Mouse (Mus musculus) olfactory bulb, adult 2 months (tissue): ENCODE measurements around the gene Olig2.

Experiments
- CTCF ChIP-seq: fragments of 200-500 bp; IDR thresholded peaks from 2 replicates; pipeline ENCODE4 v1.5.1; 2012; ENCODE audit warnings: low read depth, mild to moderate bottlenecking, low read length, moderate library complexity; ENCODE audit not compliant: insufficient read depth
- POLR2A ChIP-seq: fragments of 200-500 bp; IDR thresholded peaks from 2 replicates; pipeline ENCODE4 v1.6.1; 2012; ENCODE audit warnings: mild to moderate bottlenecking, low read depth, low read length, moderate library complexity; ENCODE audit not compliant: insufficient read depth

- TF ChIP-seq CTCF = no peak
- no peak for TF ChIP-seq POLR2A
Observed at GRCm38 (mm10) chr16:91217948-91218347, 7.3 kb upstream of the Olig2 start.
